Comparison of ENCODE assay signal across 8 mouse cellular contexts in the genomic region with DNA sequence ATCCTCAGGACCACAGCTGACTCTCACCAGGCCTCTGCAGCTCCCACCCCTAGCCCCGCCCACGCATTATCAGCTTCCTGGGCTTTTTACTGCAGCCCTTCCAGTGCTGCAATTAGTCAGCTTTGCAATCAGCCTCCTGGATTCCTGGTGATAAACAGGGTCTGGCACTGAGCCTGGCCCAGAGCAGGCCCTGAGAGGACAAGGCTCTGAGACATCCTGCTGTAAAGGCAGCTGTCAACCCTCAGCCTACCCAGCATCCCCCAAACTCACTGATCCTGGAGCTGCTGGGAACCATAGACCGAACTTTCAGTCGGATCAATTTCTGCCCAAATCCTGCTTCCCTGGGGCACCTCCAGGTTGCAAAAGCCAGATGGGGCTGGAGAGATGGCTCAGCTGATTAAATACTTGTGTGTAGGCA. TPM values are rescaled to one million over a fixed set of nuclear protein-coding genes. Genes with fewer than 3 reads are reported as not detected.
A peak's percentile ranks its signal among the peaks of the same experiment; 100 is the strongest.
DNase-seq lines count a peak whose midpoint lies in the region; ATAC-seq and TF ChIP-seq lines count a peak whose summit lies in the region.

No protein-coding gene starts in this region.

- H3K4me2 ChIP-seq in heart, embryonic 11.5 days = no peak overlapping the region
- H3K4me2 ChIP-seq in kidney, postnatal 0 days (ENCODE audit: low read length) = no peak overlapping the region
- no peak overlapping the region for H3K4me2 ChIP-seq in midbrain, embryonic 16.5 days (ENCODE audit: low read length)

- peak; percentile 55 for ATAC-seq in heart, embryonic 11.5 days (replicated peaks; ENCODE audit: insufficient number of reproducible peaks, low FRiP score, low TSS enrichment)
- peak; percentile 43; the same call in 1 of the 2 replicates for ATAC-seq in kidney, postnatal 0 days (replicated peaks; ENCODE audit: low FRiP score, low read depth)
- no peak for ATAC-seq in midbrain, embryonic 16.5 days
- ATAC-seq in activated CD4-positive, CD25-positive, alpha-beta regulatory T cell, adult 4 months = no peak

- no peaks in the 10 kb centered on the region for H3K27me3 ChIP-seq in heart, embryonic 11.5 days (ENCODE audit: control insufficient read depth, insufficient read depth, low read length)
- H3K27me3 ChIP-seq in kidney, postnatal 0 days (ENCODE audit: insufficient read depth, low read length) = no peaks in the 10 kb centered on the region
- H3K27me3 ChIP-seq in midbrain, embryonic 16.5 days (ENCODE audit: control insufficient read depth, insufficient read depth, low read depth, low read length) = no peaks in the 10 kb centered on the region

- no peak overlapping the region for H3K9ac ChIP-seq in heart, embryonic 11.5 days (ENCODE audit: low read depth, low read length)
- no peak overlapping the region for H3K9ac ChIP-seq in kidney, postnatal 0 days (ENCODE audit: low read depth, low read length)
- no peak overlapping the region for H3K9ac ChIP-seq in midbrain, embryonic 16.5 days (ENCODE audit: low read depth, low read length)

- peaks cover 24% of the 10 kb centered on the region for H3K4me1 ChIP-seq in heart, embryonic 11.5 days (ENCODE audit: control insufficient read depth, insufficient read depth, low read length)
- 0 out of 2 replicates have a peak, but pooled peaks cover 4% of the 10 kb centered on the region for H3K4me1 ChIP-seq in kidney, postnatal 0 days (replicated peaks; ENCODE audit: insufficient read depth, low read length)
- H3K4me1 ChIP-seq in midbrain, embryonic 16.5 days (ENCODE audit: control insufficient read depth, insufficient read depth, low read length) = peaks cover 4% of the 10 kb centered on the region; the same call in 1 of the 2 replicates

- DNase-seq in right cerebral cortex, adult 18-20 months = peak; percentile 29
- no peak for DNase-seq in right cerebral cortex, postnatal 36 days (ENCODE audit: low spot score in 2 of 2)
- peak; percentile 35 to 45 for DNase-seq in cerebellum, postnatal 36 days
- DNase-seq in kidney, postnatal 0 days (ENCODE audit: low spot score) = peak; percentile 82
- DNase-seq in spleen, postnatal 14 days (ENCODE audit: low spot score in 2 of 2) = no peak

- 19% methylated on average over 4 of the region's 4 CpGs for WGBS in heart, embryonic 11.5 days (ENCODE audit: insufficient replicate concordance)
- WGBS in kidney, postnatal 0 days = 30% methylated on average over 4 of the region's 4 CpGs
- 43% methylated on average over 4 of the region's 4 CpGs for WGBS in midbrain, embryonic 16.5 days

- no peak overlapping the region for H3K27ac ChIP-seq in heart, embryonic 11.5 days (ENCODE audit: low read depth, low read length)
- no peak overlapping the region for H3K27ac ChIP-seq in kidney, postnatal 0 days
- 0 out of 2 replicates have a peak overlapping the region, but pooled peaks have one; percentile 26 for H3K27ac ChIP-seq in midbrain, embryonic 16.5 days (ENCODE audit: low read length)

- no peaks in the 10 kb centered on the region; the same call in 1 of the 2 replicates for H3K9me3 ChIP-seq in heart, embryonic 11.5 days (replicated peaks; ENCODE audit: control insufficient read depth, low read length)
- H3K9me3 ChIP-seq in kidney, postnatal 0 days (replicated peaks; ENCODE audit: low read length) = no peaks in the 10 kb centered on the region
- no peaks in the 10 kb centered on the region; the same call in 1 of the 2 replicates for H3K9me3 ChIP-seq in midbrain, embryonic 16.5 days (replicated peaks; ENCODE audit: control insufficient read depth, low read length, poor library complexity, severe bottlenecking)

- no peak overlapping the region for H3K4me3 ChIP-seq in heart, embryonic 11.5 days (ENCODE audit: low read depth, low read length)
- no peak overlapping the region for H3K4me3 ChIP-seq in kidney, postnatal 0 days (replicated peaks; ENCODE audit: low read depth, low read length)
- H3K4me3 ChIP-seq in midbrain, embryonic 16.5 days (ENCODE audit: low read depth, low read length) = no peak overlapping the region

- no peak for TF ChIP-seq CTCF in kidney, postnatal 0 days (IDR thresholded peaks at IDR 0.05; ENCODE audit: low read depth)

- H3K36me3 ChIP-seq in heart, embryonic 11.5 days (ENCODE audit: control insufficient read depth, insufficient read depth, low read length) = no peaks in the 10 kb centered on the region
- H3K36me3 ChIP-seq in kidney, postnatal 0 days (ENCODE audit: insufficient read depth, low read length) = no peaks in the 10 kb centered on the region
- H3K36me3 ChIP-seq in midbrain, embryonic 16.5 days (ENCODE audit: control insufficient read depth, insufficient read depth, low read length) = no peaks in the 10 kb centered on the region

RNA-seq across cellular contexts. Expression of a gene that starts 3.3 kb away (rescaled TPM):
- polyA plus RNA-seq in heart, embryonic 11.5 days (2014; fragmentation: Nextera tagmentation; extraction: Ambion mirVana) = 0.04 and 0.20 TPM in 2 replicates
- 0.08 and 0.12 TPM in 2 replicates for polyA plus RNA-seq in kidney, postnatal 0 days (2015; fragmentation: Nextera tagmentation; extraction: Ambion mirVana)
- 0.20 and 0.35 TPM in 2 replicates for polyA plus RNA-seq in midbrain, embryonic 16.5 days (2015; fragmentation: Nextera tagmentation; extraction: Ambion mirVana)
- under 1 TPM; 0.28 to 0.46 TPM for polyA plus RNA-seq in activated CD4-positive, CD25-positive, alpha-beta regulatory T cell, adult 4 months (2017; shearing (Covaris generic))

Comparison
In these comparisons a context has a peak if more than half of its experiments do, and no peak if none do; other contexts are left out.
1. DNase-seq: peak in right cerebral cortex, adult 18-20 months (single experiment), cerebellum, postnatal 36 days (2 of 2) and kidney, postnatal 0 days (single experiment); none in right cerebral cortex, postnatal 36 days (0 of 2) and spleen, postnatal 14 days (0 of 2).
2. ATAC-seq: peak in heart, embryonic 11.5 days (single experiment) and kidney, postnatal 0 days (single experiment); none in midbrain, embryonic 16.5 days (single experiment) and activated CD4-positive, CD25-positive, alpha-beta regulatory T cell, adult 4 months (single experiment).